Mouse (Mus musculus) frontal cortex, postnatal 25 days (tissue): ENCODE measurements around the gene 2610318N02Rik.

Experiments used
- DNase-seq, 2 experiments: peaks; one replicate each; pipeline ENCODE4 v3.0.0; 2022; ENCODE audit warnings: low spot score in 2 of 2

Gene 2610318N02Rik

GRCm38 (mm10) chr16:17110771-17111743, 13.9 kb downstream of the 2610318N02Rik start, which contains the start of gene Ppil2:
Gene Ppil2, minus strand, starts transcription at chr16:17111257.
- peak; percentile 51 to 62 for DNase-seq

GRCm38 (mm10) chr16:17104600-17104999, 20.4 kb downstream of the 2610318N02Rik start:
- DNase-seq: no peak

GRCm38 (mm10) chr16:17102630-17103220, 22.2 kb downstream of the 2610318N02Rik start:
- no peak for DNase-seq

- DNase-seq: no peak
Observed at GRCm38 (mm10) chr16:17096938-17097337, 28.0 kb downstream of the 2610318N02Rik start.

- no peak for DNase-seq
Observed at GRCm38 (mm10) chr16:17088346-17088745, 36.6 kb downstream of the 2610318N02Rik start.

- DNase-seq: peak in 1 of 2 experiments; percentile 23
Observed at GRCm38 (mm10) chr16:17086669-17087193, 38.2 kb downstream of the 2610318N02Rik start.

GRCm38 (mm10) chr16:17086241-17086640, 38.7 kb downstream of the 2610318N02Rik start:
- DNase-seq: no peak

GRCm38 (mm10) chr16:17085636-17086035, 39.3 kb downstream of the 2610318N02Rik start:
- no peak for DNase-seq

GRCm38 (mm10) chr16:17082121-17082792, 42.7 kb downstream of the 2610318N02Rik start:
- DNase-seq: no peak

GRCm38 (mm10) chr16:17078101-17078500, 46.9 kb downstream of the 2610318N02Rik start:
- DNase-seq: no peak

- no peak for DNase-seq
Observed at GRCm38 (mm10) chr16:17076869-17077268, 48.1 kb downstream of the 2610318N02Rik start.

- no peak for DNase-seq
Observed at GRCm38 (mm10) chr16:17076301-17076700, 48.7 kb downstream of the 2610318N02Rik start.

- DNase-seq: no peak
Observed at GRCm38 (mm10) chr16:17073000-17073399, 52.0 kb downstream of the 2610318N02Rik start.

GRCm38 (mm10) chr16:17070716-17071115, 54.3 kb downstream of the 2610318N02Rik start:
- no peak for DNase-seq

GRCm38 (mm10) chr16:17069511-17070443, 55.2 kb downstream of the 2610318N02Rik start, which contains the start of gene Ypel1:
Gene Ypel1, plus strand, starts transcription at chr16:17069696.
- DNase-seq: peak; percentile 62 to 76

- no peak for DNase-seq
Observed at GRCm38 (mm10) chr16:17067552-17067951, 57.4 kb downstream of the 2610318N02Rik start.
